Mouse (Mus musculus) telencephalon, adult 2 months (tissue): Measurements from ENCODE around the gene Grm4.

Experiments
- DNase-seq: peaks from one replicate; pipeline ENCODE4 v3.0.0-alpha.2; 2011; ENCODE audit warnings: low read depth, low spot score

The Grm4 gene

DNA sequence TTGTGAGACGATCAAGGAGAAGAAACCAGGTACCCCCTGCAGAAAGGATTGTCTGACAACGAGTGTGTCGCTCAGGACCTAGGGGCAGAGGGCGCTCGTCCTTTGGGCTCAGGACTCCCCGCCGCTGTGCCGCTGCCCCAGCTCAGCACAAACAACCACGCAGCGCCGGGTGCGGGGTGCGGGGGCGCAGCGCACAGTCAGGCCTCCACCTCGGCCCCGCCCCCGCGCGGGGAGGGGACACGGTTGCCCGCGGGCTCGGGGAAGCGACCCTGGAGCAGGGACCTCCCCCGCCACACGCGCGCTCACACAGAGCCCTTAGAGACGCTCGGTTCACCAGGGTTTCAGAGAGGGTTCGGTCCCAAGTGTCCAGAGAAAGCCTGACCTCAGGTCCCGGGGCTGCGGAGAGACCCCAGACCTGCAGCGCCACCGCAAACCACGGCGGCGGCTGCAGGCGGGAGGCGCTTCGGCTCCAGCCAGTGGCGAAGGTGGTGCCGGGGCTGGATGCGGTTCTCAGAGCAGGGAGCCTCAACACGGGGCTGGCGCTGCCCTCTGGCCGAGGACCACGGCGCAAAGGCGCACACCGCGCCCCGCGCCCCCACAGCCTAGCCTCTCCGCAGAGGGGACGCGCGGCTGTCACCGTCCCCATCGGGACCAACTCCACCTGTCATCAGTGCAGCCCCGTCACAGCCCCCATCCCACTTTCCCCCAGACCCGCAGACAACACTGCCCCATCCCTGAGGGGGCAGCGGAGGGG, 9.2 kb downstream of the Grm4 start:
- DNase-seq = no peak

DNA sequence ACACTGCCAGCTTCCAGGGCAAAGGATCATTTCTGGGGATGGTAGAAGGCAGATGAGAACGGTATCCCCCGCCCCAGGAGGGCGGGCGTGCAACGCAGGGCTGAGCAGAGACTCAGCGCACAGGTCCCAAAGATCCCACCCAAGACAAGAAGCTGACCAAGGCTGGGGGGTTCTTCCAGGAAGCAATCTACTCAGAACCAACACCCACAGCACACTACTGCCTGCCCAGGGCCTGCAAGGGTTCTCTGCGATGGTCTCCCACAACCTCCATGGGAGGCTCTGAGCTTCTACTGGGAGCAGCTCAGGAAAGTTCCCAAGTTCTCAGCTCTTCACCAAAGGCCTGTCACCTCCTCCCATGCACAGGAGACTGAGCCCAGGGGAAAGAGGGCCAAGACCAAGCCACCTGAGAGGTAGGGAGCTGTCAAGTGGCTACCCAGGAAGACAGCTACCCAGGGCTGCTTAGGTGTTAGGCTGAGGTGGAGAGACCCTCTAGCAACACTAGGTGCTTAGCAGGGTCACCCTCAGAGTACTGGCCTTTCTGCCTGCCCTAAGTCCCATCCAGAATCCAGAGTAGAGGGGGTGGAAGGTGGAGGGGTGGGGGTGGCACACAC, 10.0 kb downstream of the Grm4 start:
- DNase-seq = no peak

DNA sequence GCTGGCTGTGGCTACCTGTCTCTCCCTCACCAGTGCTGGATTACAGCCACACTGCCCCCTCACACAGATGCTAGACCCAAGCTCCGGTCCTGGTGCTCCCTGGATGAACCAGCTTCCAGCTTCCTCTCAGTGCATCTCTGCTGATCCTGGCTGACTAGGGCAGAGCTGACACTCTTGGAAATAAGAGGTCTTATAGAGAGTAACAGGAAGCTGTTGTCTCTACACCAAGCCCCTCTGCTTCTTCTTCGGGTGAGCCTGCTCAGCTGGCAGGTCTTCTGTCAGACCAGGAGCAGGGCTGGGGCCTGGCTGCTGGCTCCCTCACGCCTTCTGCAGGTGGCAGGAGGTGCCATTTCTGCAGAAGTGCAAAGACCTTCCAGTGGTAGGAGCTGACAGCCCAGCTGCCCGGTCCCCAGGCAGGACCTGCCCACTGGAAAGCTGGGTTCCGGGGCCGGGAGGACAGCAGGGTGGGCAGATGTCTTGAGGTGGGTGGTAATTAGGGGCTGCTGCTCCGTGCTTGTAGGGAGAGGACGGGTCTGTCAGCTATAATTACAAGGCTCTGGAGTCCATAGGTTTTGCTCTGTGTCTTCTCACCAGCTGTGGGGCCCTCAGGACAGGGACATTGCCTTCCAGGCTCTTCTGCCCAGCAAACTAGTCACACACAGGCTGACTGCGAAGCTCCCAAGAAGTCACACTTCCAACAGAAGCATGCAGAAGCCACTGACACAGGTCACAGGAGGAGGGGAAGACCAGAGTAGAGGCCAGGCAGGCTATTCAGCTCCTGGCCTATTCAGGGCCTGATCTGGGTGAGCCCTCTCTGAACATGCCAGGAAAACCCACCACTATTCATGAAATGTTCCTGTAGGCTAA, 10.7 kb downstream of the Grm4 start:
- DNase-seq = no peak

DNA sequence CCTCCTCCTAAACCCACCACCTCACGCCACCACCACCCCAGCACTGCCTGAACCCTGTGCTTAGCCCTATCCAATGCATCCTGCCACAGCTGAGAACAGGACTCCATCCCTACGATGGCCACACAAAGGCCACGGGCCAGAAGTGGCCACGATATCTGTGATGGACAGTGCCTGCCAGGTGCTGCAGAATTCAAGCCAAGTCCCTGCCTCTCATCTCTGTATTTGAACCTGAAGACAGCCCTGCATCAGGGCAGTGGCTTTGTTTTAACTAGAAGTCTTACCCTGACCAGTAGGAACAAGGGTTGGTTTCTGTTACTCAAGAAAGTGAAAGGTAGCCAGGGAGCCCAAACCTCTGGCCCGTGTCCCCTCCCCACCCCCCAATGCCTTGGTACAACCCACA, 12.1 kb downstream of the Grm4 start:
- DNase-seq = no peak

DNA sequence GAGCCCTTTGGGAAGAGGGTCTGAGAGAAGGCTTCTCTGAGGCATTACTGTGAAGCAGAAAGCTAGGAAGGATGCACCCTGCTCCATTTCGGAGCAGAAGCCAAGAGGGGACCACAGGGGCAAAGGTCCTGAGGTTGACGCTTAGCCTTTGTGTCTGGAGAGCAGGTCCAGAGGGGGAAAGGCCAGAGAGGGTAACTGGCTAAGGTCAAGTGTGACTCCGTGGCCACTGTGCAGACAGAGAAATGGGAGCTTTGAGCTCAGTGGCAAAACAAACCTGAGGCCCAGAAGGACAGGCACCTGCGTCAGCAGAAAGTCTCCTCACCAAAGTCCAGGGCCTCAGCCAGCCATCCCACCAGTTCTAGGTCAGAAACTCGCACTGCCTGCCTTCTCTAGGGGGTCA, 12.7 kb downstream of the Grm4 start:
- DNase-seq = no peak

DNA sequence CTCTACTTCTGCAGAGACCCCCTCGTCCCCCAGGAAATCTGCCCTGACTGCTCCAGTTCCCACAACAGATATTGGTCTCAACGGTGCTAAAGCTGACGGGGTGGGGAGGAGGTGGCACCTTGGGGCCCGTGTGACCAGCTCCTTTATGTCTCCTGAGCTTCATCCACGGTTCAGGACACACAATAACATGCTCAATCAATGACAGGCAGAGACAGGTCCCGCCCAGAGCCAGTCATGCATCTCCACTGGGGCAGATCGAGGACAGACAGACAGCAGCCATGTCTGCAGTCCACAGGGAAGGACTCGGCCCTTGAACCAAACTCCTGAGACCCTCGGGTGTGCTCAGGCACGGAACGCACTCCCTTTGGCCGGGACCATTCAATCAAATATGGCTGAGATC, 13.2 kb downstream of the Grm4 start:
- DNase-seq = no peak

DNA sequence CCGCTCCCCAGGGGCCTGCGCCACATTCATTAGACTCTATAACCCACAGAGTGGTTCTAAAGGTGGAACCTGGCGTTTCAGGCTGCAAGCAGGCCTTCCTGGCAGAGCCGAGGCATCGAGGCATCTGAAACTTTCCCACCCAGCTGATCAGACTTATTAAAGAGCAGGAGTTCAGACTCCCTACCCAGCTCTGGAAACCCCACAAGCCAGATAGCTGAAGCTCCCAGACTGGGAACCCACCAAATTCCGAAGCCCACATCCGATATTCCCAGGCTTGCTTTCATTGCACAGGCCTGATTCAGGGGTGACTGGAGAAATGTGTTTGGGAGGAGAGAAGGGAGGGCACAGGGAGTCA, 13.6 kb downstream of the Grm4 start:
- no peak for DNase-seq

DNA sequence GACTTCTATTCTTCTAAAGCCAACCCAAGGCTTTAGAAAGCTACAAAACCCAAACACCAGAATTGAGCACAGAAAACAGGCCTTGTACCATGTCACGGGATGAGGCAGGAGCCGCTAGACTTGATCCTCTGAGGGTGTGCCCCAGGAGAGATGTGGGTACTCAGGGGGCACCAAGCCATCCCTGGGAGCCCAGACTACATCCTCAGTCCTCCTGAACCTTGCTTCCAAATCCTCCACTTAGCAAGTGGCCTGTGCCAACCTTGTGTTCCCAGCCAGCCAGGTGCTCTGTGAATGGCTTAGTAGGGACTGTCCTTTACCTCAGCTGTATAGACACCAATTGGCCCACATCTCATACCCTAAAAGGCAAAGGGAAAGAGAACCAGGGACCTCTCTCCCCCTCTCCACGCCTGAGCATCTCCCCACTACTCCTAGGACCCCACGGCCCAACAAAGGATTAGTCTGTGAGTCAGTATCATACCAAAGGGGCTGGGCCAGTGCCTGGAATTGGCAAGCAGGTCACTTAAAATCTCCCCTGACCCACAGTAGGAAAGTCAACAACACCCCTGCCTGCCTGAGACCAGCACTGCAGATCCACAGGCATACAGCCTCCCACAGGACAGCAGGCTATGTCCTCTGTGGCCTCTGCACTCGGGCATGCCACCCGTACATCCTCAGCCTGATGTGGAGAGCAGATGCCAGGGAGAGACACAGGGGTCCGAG, 14.2 kb downstream of the Grm4 start:
- DNase-seq = no peak

DNA sequence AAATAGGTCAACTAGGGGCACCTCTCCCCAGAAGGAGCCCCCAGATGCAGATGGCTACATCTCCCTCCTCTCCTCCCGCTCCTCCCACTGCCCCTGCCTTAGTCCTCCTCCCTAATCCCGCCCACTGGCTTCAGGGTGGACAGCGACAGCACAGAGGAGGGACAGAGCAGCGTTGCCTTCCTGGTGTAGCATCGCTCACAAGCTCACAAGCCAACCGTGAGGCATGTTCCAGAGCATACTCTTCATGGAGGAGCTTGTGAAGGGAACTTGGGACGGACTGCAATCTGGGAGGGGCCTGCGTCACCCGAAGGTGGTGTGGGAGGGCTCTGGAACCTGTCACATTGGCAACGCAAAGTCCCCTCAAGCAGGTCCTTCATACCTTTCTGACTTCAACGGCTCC, 14.8 kb downstream of the Grm4 start:
- DNase-seq = no peak

DNA sequence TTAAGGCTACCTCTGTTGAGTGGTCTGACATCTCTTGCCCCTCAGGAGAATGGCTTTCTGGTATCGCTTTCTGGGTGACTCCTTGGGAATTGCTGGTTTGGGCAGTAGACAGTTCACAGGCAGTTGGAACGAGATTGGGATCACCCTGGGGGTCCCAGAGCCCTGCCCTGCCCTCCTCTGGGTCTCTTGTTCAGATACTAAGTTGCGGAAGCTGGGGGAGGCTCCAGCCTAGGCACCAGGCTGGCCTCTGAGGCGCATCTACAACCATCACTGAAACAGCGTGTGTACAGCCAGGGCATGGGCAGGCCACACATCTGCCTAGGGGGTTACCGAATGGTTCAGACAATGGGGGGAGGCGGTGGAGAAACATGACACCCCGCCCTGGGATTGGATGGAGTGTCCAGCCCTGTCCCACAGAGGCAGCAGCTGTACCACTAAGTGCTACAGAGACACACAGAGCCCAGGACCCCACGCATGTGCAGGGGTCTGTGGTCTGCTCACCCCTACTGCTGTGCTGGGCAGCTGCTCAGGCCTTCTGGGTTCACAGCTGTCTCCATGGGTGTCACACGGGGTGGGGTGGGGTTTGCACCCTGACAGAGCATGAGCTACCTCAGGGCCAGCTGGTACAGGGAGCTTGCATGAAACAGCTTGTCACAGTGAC, 15.9 kb downstream of the Grm4 start:
- no peak for DNase-seq

DNA sequence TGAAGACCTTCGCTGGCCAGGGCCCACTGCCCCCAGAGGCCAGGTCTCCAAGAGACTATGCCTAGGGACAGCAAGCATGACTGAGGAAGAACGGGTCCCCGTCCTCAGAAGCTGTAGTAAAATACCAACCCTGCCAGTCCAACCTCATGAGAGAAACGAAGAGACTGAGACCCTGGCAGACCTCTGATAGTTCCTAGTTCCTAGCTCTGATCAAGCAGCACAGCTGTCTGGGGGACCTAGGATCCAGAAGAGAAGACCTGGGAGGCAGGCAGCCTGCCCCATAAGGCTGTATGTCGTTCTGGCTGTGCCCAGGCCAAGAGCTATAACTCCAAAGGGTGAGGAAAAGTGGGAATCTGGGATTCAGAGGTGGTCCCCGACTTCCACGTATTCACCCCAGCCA, 17.3 kb downstream of the Grm4 start:
- no peak for DNase-seq

DNA sequence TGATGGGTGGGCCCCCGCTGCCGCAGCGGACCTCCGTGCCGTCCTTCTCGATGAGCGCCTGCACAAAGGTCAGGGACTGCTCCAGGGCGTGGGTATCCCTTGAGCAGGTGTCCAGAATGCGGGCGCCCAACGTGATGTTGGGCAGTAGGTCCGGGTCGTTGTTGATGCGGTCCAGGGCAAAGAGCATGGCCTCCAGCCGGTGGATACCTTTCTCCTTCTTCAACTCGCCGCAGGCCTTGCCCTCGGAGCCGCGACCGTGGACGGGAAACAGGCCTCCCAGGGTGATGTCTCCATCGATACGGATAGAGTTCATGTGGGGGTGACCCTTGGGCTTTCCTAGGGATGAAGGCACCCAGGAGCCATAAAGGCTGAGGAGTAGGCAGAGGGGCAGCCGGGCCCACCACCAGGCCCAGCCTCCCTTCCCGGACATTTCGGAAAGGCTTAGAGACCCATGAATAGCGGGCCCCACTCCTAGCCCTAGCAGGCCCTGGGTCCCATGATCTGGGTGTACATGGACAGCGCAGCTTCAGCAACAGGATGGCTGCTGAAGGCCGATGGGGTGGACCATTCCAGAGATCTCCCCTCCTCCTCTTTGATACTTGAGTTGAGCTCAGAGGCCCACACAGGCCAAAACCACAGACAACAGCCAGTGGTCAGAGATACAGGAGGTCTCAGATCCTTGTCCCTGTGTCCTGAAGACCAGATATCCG, 18.3 kb downstream of the Grm4 start:
- DNase-seq = no peak

DNA sequence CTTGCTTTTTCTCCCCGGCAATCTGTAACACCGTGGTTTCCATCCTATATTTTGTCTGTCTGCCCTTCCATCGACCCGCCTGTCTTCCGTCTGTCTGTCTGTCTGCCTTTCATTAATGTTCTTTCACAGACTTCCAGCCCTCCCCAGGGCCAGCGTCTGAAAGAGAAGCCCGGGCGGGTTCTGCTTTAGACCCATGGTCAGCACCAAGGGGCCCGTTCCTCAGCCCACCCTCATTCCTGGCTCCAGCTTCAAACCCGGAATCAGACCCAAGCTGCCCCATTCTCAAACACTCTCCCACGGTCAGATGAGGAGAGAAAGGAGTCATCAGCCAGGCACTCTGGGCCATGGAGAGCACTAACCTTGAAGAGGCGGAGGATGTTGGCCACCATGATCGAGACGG, 18.9 kb downstream of the Grm4 start:
- DNase-seq = no peak

DNA sequence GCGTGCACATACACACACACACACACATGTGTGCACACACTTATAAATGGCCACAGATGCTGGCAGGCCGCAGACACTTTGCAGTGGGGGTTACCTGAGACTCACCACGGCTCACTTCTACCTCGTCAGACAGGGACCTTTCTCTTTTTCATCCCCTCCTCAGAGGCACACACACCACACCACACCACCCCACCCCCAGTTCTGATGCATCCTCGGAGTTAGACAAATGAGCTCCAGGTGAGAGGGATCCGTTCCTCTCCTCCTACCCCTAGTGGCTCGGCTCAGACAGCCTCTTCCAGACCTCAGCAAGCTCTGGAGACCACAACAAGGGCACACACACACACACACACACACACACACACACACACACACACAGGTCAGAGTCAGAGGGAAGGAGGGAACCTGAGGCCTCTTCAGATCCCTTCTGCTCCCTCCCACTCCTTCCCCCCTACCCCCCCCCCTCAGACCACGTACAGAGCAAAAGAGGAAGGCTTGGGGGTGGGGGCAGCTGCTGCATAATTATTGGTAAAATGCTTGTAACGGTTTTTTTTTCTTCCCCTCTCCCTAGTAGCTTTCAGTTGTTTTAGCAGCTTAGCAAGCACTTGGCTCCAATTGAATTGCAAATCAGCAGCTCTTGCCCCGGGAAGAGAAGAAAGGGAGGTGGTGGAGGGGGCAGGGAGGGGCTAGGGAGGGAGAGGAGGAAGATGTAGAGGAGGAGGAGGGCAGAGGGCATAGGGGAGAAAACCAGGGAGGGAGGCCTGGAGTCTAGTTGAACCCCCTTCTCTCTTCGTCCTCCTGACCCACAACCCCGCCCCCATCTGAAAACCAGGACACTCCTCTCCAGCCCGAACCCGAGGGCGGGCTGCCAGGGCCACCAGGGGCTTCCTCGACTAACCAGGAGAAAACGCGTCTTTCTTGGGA, 19.6 kb downstream of the Grm4 start:
- DNase-seq = no peak

DNA sequence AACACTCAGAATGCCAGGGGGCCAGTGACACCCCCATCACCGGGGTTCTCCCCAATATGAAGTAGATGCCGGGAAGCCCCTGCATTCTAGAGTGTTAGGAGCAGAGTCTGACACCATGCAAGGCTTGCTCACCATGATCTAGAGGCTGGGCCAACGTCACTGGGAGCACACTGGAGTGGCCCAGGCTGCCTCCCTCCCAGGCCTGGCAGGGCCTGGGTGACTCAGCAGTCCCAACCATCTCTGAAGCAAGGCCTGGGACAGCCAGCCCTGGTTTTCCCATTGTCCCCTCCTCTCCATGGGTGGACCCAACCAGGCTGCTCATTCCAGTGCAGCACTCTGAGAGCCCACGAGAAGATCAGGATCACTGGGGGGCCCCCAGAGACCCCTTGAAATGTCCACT, 20.4 kb downstream of the Grm4 start:
- no peak for DNase-seq

DNA sequence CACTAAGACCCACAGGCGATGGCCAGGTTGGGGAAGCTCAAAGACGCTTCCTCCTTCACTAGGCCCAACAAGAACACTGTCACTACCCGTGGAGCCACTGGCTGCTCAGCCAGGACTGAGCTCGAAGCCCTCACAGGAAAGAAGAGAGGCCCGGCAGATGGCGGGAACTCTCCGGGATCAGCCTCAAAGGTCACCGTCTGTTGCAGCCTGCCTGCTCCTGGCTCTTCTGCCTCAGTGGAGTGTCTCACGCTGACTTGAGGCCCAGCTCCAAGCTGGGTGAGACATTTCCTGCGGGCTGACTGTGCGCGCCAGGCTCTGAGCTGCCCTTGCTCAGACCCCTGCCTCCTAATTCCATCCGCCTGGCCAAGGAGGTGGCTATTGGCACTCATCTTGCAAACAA, 22.1 kb downstream of the Grm4 start:
- DNase-seq = no peak

DNA sequence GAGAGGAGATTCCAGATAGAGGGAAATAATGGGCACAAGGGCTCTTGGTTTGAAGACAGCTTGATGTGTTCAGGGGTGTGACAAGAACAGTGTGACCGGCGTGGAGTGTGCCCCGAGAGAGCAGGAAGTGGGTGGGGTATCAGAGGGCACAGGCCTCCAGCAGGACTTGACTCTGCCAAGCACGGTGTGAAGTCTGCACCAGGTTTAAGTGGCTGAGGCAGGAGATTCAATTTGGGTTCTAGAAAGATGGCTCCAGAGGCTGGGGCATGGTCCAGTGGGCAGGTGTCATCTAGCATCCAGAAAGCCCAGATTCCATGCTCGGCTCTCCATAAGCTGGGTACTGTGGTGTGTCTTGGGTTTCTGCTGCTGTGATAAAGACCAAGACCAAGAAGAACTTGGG, 23.4 kb downstream of the Grm4 start:
- DNase-seq = no peak

DNA sequence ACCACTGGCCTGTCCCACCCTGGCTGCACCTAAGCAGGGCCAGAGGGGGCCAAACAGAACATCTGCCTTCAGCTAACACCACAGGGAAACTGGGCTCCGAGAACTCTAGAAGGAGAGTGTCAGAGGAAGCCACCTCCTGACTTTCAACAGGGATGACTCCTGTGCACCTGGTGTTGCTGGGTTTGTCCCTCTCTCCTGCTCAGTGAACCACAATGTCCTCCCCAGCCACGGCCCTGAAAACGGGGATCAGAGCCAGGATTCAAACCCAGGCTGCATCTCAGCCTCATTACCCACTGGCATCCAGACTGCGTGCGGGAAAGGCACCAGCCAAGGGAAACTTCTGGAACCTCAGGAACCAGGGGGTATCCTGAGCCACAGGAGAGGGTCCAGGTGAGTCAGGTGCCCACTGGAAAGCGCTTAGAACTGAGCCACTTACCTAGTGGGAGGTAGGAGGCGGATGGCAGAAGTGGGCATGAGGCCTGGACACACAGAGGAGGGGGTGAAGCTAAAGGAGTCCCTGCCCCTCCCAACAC, 26.1 kb downstream of the Grm4 start:
- DNase-seq = no peak

DNA sequence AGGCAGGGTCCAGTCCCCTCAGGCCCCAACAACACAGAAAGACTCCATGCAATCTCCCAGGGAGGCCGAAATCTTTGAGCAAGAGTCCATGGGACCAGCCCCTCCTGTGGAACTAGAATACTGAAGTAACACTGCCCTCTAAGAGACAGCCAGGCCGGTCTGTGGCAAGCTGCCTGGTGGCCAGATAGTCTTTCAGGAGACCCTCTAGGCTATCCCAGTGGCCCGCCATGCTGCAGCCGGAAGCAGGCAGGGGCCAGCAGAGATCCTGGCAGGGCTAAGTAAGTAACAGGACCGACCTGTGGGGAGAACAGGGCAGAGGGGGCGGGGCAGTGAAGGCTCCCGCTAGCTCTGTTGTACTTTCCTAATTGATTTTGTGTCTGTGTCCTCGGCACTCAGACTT, 27.2 kb downstream of the Grm4 start:
- DNase-seq = no peak

DNA sequence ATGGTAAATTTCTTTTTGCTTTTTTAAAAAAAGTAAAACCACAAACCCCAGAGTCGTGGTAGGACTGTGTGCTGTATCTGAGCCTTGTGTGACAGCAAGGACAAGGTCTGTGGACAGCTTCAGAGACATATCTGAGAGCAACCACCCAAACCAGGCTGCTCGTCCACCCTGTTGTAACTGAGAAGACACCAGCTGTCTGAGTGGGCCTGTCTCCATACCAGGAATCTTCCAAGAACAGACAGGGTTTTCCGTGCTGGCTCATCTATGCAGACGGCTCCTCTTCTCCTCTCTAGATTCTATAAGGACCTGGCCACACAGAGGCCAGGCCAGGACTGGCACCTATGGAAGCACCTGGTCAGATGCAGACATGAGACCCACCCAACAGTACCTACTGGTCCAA, 27.8 kb downstream of the Grm4 start:
- no peak for DNase-seq
